Mouse (Mus musculus) cerebellum, adult 2 months (tissue): ENCODE measurements around the gene Nek1.

ENCODE experiments used
- CTCF ChIP-seq: fragments of 200-500 bp; IDR thresholded peaks from 2 replicates; pipeline ENCODE4 v1.5.1; 2011; ENCODE audit warnings: low read depth, mild to moderate bottlenecking, control low read depth, low read length, moderate library complexity, borderline replicate concordance; ENCODE audit not compliant: insufficient read depth
- POLR2A ChIP-seq: fragments of 200-500 bp; IDR thresholded peaks from 2 replicates; pipeline ENCODE4 v1.6.1; 2011; ENCODE audit warnings: low read length, control low read depth, borderline replicate concordance; ENCODE audit not compliant: insufficient read depth

DNA sequence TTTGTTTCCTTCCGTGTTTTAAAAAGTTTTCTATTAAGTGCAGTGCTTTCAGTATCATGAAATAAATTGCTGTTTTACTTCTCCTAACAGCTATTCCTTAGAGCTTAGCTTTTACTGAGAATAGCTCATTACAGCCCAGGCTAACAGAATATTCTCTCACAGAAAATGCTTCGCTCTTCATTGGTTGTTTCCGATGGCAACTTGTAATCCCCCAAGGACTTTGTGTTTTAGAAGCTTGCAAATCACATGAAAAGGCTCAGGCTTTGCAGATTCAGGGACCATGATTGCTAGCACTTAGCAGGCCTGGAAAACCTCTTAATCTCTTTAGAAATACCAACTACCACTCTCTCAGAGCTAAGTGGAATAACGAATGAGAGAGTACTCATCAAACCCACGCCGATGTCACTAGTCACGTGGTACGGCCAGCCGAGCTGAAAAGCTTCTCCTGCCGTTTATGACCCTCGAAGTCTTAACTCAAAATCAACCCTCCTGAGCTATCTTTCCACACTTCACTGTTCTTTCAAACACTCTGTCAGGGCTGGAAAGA, 185.7 kb downstream of the Nek1 start:
- TF ChIP-seq CTCF (no peak), POLR2A (no peak)
